Mouse (Mus musculus) hindbrain, embryonic 16.5 days (tissue): ENCODE measurements around the gene Fads2. TPM values are rescaled to one million over a fixed set of nuclear protein-coding genes. Genes with fewer than 3 reads are reported as not detected.

Experiments
- polyA plus RNA-seq: library from polyadenylated mRNA; unstranded; fragments of >200 nt; fragmentation: Nextera tagmentation; extraction: Ambion mirVana; gene quantifications from 2 replicates; pipeline ENCODE4 v1.2.1, GENCODE M21; 2015

Gene Fads2
- polyA plus RNA-seq, 1 experiment from 2014 or later = 253 TPM

Other genes starting within 250 kb of the Fads2 start
- 26.0 and 30.4 TPM in 2 replicates for gene Incenp, start 202.2 kb downstream of the Fads2 start, polyA plus RNA-seq
- 1,751 and 1,961 TPM in 2 replicates for gene Fth1, start 121.1 kb downstream of the Fads2 start, polyA plus RNA-seq
- gene Best1, start 100.1 kb downstream of the Fads2 start, polyA plus RNA-seq = 2.5 and 3.2 TPM in 2 replicates
- gene Rab3il1, start 100.1 kb downstream of the Fads2 start, polyA plus RNA-seq = 22.1 and 25.6 TPM in 2 replicates
- 39.7 and 42.1 TPM in 2 replicates for gene Fads3, start 60.2 kb downstream of the Fads2 start, polyA plus RNA-seq
- gene Fads1, start 81.1 kb upstream of the Fads2 start, polyA plus RNA-seq = 169 and 177 TPM in 2 replicates
- 281 and 311 TPM in 2 replicates for gene Tmem258, start 102.3 kb upstream of the Fads2 start, polyA plus RNA-seq
- 27.6 and 29.4 TPM in 2 replicates for gene Fen1, start 102.4 kb upstream of the Fads2 start, polyA plus RNA-seq
- gene Myrf, start 139.0 kb upstream of the Fads2 start, polyA plus RNA-seq = 0.95 and 1.1 TPM in 2 replicates
- gene Dagla, start 203.1 kb upstream of the Fads2 start, polyA plus RNA-seq = 11.5 and 14.3 TPM in 2 replicates